Mouse (Mus musculus) neural tube, embryonic 15.5 days (tissue): ENCODE results near the gene Slc22a2. TPM values are rescaled to one million over a fixed set of nuclear protein-coding genes. Genes with fewer than 3 reads are reported as not detected.
"Not testable (repeated sequence)": the region's sequence is repeated elsewhere in the genome, so short reads cannot be mapped to it uniquely, and the experiment has no call there.

Experiments
- ATAC-seq: fragments of 200-750 bp; cut with Nextera tagmentation; 2 replicates; pipeline ENCODE4 v1.8.0; 2017; ENCODE audit warnings: mild to moderate bottlenecking, moderate TSS enrichment, moderate library complexity; ENCODE audit not compliant: low FRiP score
- H3K27ac ChIP-seq: fragments of 300-500 bp; sonication (generic); replicated peaks from 2 replicates; pipeline ENCODE4 v1.5.1; 2015; ENCODE audit warnings: mild to moderate bottlenecking, inconsistent platforms
- H3K27me3 ChIP-seq: fragments of 300-500 bp; sonication (generic); replicated peaks from 2 replicates; pipeline ENCODE4 v1.6.1; 2015; ENCODE audit warnings: inconsistent platforms
- H3K36me3 ChIP-seq: fragments of 300-500 bp; sonication (generic); 2 replicates; pipeline ENCODE4 v1.6.1; 2015; ENCODE audit warnings: inconsistent platforms
- H3K4me1 ChIP-seq: fragments of 300-500 bp; sonication (generic); 2 replicates; pipeline ENCODE4 v1.6.1; 2015; ENCODE audit warnings: inconsistent platforms
- H3K4me2 ChIP-seq: fragments of 300-500 bp; sonication (generic); 2 replicates; pipeline ENCODE4 v1.6.1; 2015; ENCODE audit warnings: inconsistent platforms, mild to moderate bottlenecking, moderate library complexity
- H3K4me3 ChIP-seq: fragments of 300-500 bp; sonication (generic); replicated peaks from 2 replicates; pipeline ENCODE4 v1.5.1; 2015; ENCODE audit warnings: mild to moderate bottlenecking, inconsistent platforms
- H3K9ac ChIP-seq: fragments of 300-500 bp; sonication (generic); replicated peaks from 2 replicates; pipeline ENCODE4 v1.6.1; 2015; ENCODE audit warnings: mild to moderate bottlenecking, inconsistent platforms
- H3K9me3 ChIP-seq: fragments of 300-500 bp; sonication (generic); replicated peaks from 2 replicates; pipeline ENCODE4 v1.6.1; 2016; ENCODE audit warnings: inconsistent platforms
- WGBS: fragments of 180-500 bp; shearing (Covaris S2); methylation state at CpG from one replicate; pipeline ENCODE4 v1.1.7; 2015; ENCODE audit warnings: mixed read lengths; 5-methylcytosine and 5-hydroxymethylcytosine counted together
- polyA plus RNA-seq: library from polyadenylated mRNA; unstranded; fragments of >200 nt; fragmentation: Nextera tagmentation; extraction: Ambion mirVana; gene quantifications from 2 replicates; pipeline ENCODE4 v1.2.1, GENCODE M21; 2015

Gene Slc22a2
- polyA plus RNA-seq, 1 experiment from 2014 or later: 0.24 TPM

GRCm38 (mm10) chr17:12669363-12669679 is 85.4 kb downstream of the Slc22a2 start:
- H3K4me3 ChIP-seq: no peak overlapping the region
- no peak overlapping the region for H3K9ac ChIP-seq
- no peak for ATAC-seq
- H3K4me2 ChIP-seq: no peak overlapping the region
- no peak overlapping the region for H3K27ac ChIP-seq
- no peaks in the 10 kb centered on the region for H3K9me3 ChIP-seq
- no peaks in the 10 kb centered on the region for H3K27me3 ChIP-seq
- peaks cover 10% of the 10 kb centered on the region for H3K4me1 ChIP-seq
- H3K36me3 ChIP-seq: no peaks in the 10 kb centered on the region

GRCm38 (mm10) chr17:12671029-12671605 is 87.2 kb downstream of the Slc22a2 start:
- H3K9ac ChIP-seq: no peak overlapping the region
- H3K36me3 ChIP-seq: no peaks in the 10 kb centered on the region
- peaks cover 10% of the 10 kb centered on the region for H3K4me1 ChIP-seq
- no peak overlapping the region for H3K27ac ChIP-seq
- no peak for ATAC-seq
- no peak overlapping the region for H3K4me2 ChIP-seq
- H3K4me3 ChIP-seq: no peak overlapping the region
- H3K27me3 ChIP-seq: no peaks in the 10 kb centered on the region
- no peaks in the 10 kb centered on the region for H3K9me3 ChIP-seq
- 88% methylated on average over 5 of the region's 5 CpGs for WGBS

- Histone ChIP-seq H3K27ac (no peak overlapping the region), H3K4me3 (no peak overlapping the region), H3K36me3 (no peaks in the 10 kb centered on the region), H3K9ac (no peak overlapping the region), H3K4me2 (no peak overlapping the region), H3K9me3 (no peaks in the 10 kb centered on the region), H3K4me1 (peaks cover 10% of the 10 kb centered on the region), H3K27me3 (no peaks in the 10 kb centered on the region)
- WGBS: 80% methylated on average over 7 of the region's 7 CpGs
- ATAC-seq: no peak
These were observed 88.4 kb downstream of the Slc22a2 start for GRCm38 (mm10) chr17:12672285-12672790.

- no peak overlapping the region for H3K9ac ChIP-seq
- no peaks in the 10 kb centered on the region for H3K9me3 ChIP-seq
- no peaks in the 10 kb centered on the region for H3K36me3 ChIP-seq
- peaks cover 6% of the 10 kb centered on the region for H3K4me1 ChIP-seq
- ATAC-seq: no peak
- no peak overlapping the region for H3K4me2 ChIP-seq
- H3K27ac ChIP-seq: no peak overlapping the region
- no peaks in the 10 kb centered on the region for H3K27me3 ChIP-seq
- no peak overlapping the region for H3K4me3 ChIP-seq
- WGBS: 86% methylated on average over 3 of the region's 3 CpGs
These were observed 89.9 kb downstream of the Slc22a2 start for GRCm38 (mm10) chr17:12673871-12674270.

GRCm38 (mm10) chr17:12674980-12675379 is 91.0 kb downstream of the Slc22a2 start:
- H3K36me3 ChIP-seq, H3K27ac ChIP-seq, ATAC-seq, H3K4me2 ChIP-seq, H3K27me3 ChIP-seq, H3K9ac ChIP-seq, H3K9me3 ChIP-seq, H3K4me1 ChIP-seq, H3K4me3 ChIP-seq: not testable (repeated sequence)
- 91% methylated on average over 7 of the region's 7 CpGs for whole genome bisulfite sequencing

- no peak within 1 kb of the TSS for H3K4me2 ChIP-seq
- no peaks in the 10 kb centered on the region for H3K9me3 ChIP-seq
- H3K4me1 ChIP-seq: no peaks in the 10 kb centered on the region
- no peak for ATAC-seq
- 76% methylated on average over 7 of the region's 7 CpGs for WGBS
- H3K27me3 ChIP-seq: no peaks in the 10 kb centered on the region
- peaks cover 7% of the 10 kb centered on the region; the same call in 1 of the 2 replicates for H3K36me3 ChIP-seq
- H3K4me3 ChIP-seq: no peak within 1 kb of the TSS
- no peak within 1 kb of the TSS for H3K27ac ChIP-seq
- no peak within 1 kb of the TSS for H3K9ac ChIP-seq
These were observed 91.7 kb downstream of the Slc22a2 start, which contains the start of gene Slc22a1 for GRCm38 (mm10) chr17:12675646-12676045. Gene Slc22a1 (minus strand): TSS chr17:12675829.

- H3K4me3 ChIP-seq: no peak overlapping the region
- peaks cover 14% of the 10 kb centered on the region; the same call in 1 of the 2 replicates for H3K36me3 ChIP-seq
- H3K9ac ChIP-seq: no peak overlapping the region
- ATAC-seq: no peak
- no peaks in the 10 kb centered on the region for H3K27me3 ChIP-seq
- no peak overlapping the region for H3K27ac ChIP-seq
- H3K9me3 ChIP-seq: no peaks in the 10 kb centered on the region
- H3K4me2 ChIP-seq: no peak overlapping the region
- H3K4me1 ChIP-seq: no peaks in the 10 kb centered on the region
These were observed 93.2 kb downstream of the Slc22a2 start for GRCm38 (mm10) chr17:12677139-12677538.

Other genes starting within 250 kb of the Slc22a2 start
- gene Plg, start 205.5 kb upstream of the Slc22a2 start, polyA plus RNA-seq: 0.10 and 0.49 TPM in 2 replicates
- 1.00 and 3.4 TPM in 2 replicates for gene Slc22a3, start 76.4 kb upstream of the Slc22a2 start, polyA plus RNA-seq
- not detected in 2 replicates for gene Slc22a1, start 91.7 kb downstream of the Slc22a2 start, polyA plus RNA-seq
- gene Igf2r, start 185.5 kb downstream of the Slc22a2 start, polyA plus RNA-seq: 10.1 and 12.6 TPM in 2 replicates